Mouse (Mus musculus): ENCODE measurements around the gene Sh3bp4.

Sh3bp4 gene

DNA sequence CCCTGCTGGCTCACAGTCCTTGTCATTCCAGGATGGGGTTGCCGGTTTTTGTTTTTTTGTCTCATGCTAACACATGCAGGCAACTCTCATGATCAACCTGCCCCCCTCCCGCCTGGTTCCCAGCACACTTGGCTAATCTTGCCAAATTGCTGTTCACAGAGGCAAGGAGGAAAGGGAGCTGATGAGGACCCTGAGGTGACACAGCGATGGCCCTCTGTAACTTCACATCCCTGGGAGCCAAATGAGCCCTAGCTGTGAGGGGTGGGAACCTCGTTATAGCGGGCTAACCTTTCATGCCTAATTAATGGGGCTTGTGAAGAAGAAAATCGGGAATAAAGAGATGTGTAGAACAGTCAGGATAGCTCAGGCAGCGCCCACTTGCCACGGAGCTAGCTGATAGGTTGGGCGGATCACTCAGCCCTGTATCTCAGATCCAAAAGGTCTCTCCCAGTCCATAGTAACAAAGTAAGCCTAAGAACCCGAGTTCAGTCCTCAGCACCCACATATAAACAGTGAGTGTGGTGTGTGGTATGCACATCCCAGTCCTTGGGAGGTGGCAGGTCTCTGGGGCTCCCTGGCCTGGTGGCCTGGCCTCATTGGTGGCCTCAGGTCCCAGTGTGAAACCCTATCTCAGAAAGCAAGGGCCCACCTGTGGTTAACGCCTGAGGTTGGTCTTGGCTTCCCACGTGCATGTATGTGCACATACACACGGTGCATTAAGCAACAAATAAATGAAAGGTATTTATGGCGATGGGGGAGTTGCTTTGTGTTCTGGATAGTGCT lies 25.6 kb downstream of the Sh3bp4 start:
- no peak for DNase-seq

DNA sequence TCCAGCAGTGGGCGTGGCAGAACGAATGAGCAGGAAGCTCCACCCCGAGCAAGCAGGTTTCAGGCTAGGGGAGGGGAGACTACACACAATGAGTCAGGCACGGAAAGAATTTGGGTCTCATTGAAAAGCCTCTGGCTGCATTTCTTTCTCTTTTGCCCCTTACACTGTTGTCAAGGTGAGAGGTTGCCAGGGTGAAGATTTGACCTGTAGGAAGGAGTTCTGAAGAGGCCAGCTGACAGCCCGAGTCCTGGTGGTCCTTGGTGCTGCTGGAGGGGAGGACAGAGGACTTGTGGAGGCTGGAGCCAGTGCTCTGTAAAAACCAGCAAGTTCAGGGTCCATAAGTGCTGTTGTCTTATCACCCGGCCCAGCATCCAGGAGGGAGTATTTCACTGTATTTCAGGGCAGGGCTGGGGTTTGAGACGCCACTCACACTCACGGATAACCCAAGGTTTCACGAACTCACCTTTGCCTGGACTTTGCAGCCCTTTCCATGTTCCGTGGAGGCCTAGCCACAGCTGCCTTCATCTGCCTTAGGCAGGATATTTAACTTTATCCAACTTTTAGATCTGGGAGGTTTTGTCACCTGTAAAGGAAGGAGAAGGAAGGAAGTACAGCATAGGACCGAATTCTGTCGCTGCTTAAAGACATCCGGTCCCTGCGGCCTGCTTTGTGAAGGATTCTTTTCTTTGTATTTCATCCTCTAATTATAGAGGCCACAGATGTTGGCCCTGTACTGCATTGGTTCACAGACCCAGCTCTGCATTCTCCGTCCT lies 32.2 kb downstream of the Sh3bp4 start:
- no peak for DNase-seq

- DNase-seq = no peak
Measured at GRCm38 (mm10) chr1:89103004-89103263, 32.7 kb downstream of the Sh3bp4 start.

DNA sequence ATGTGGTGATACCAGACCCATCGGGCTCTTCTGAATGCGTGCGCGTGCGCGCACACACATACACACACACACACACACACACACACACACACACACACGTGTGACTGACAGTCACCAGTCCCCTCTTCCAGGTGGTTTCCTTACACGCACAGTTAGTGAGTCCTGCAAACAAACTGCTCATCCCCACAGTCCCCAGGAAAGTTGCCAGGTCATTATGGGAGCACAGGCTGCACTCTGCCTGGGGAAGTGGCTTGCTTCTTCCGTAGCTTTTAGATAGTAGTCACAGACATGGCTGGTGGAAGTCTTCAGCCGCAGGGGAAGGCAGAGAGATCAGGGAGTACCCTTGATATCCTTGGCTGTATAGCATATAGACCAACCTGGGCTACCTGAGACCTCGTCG lies 33.3 kb downstream of the Sh3bp4 start:
- no peak for DNase-seq

DNA sequence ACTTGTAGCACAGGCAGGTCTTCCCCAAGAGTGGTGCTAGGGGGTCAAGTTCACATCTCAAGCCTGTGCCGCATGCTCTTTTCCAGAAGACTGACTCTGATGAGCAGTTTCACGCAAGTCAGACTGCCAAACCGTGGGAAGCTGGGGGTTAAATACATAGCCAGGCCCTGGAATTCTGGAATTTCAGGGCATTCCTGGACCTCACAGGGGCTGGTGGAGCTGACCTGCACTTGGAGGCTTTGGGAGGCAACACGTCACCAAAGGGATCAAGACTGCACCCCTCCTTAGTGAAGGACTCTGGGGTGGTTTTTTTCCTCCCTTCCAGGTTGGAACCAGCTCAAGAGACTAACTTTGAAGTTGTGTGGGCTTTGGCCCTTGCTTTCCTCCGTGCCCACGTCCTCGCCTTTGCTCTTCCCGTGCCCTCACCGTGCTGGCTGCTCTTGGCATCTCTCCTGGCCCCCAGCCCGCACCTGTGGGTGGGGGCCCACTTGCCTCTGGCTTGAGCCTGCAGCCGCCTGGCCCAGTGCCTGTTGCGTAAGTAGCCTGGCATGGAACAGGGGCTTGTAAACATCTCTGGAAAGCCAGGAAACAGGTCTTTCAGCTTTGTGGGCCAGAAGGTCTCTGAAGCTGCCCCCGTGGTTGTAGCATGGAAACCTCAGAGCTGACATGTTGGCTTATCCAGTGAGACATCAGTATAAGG lies 34.0 kb downstream of the Sh3bp4 start:
- DNase-seq = no peak

DNA sequence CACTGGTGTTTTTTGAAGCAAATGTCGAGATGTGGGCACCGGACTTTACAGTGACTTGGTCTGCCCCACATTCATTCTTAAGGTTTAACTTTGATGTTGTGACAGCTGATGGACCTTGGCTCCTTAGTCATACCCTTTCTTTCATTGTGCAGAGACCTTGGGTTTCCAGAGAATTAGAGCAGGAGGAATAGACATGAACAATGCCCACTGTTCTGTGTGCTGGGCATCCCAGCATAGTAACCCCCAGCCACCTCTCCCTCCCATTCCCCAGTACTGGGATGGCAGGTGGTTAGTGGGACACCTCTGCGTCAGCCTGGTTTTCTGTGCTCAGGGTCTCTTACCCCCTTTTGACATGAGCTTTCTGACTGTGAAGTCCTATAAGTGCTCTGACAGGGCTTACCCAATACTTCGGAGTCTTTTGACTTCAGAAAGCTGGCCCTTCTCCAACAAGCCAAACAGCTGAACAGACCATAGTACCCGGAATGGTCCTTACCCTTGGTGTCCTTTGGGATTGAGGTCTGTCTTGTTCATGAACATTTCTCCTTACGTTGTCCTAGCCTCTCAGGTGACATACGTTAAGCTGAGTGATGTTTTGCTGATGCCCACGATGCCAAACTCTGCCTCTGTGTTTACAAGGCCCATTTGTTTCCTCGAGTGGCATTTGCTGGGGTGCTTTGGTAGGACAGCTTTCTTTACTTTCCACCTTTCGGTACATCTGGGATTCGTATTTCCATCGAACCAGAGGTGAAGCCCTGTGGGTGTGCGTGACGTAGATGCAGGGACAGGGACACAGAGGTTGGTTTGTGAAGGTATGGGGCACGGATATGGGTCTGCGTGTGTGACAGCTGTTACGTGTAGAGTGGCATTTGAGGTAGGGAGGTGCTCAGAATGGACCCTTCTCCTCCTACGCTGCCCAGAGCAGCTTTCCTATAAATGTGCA lies 35.9 kb downstream of the Sh3bp4 start:
- no peak for DNase-seq

- DNase-seq = no peak
Measured at GRCm38 (mm10) chr1:89107466-89107865, 37.3 kb downstream of the Sh3bp4 start.

GRCm38 (mm10) chr1:89108340-89108896 lies 38.2 kb downstream of the Sh3bp4 start:
- DNase-seq = no peak

GRCm38 (mm10) chr1:89109767-89110166 lies 39.6 kb downstream of the Sh3bp4 start:
- no peak for DNase-seq

DNA sequence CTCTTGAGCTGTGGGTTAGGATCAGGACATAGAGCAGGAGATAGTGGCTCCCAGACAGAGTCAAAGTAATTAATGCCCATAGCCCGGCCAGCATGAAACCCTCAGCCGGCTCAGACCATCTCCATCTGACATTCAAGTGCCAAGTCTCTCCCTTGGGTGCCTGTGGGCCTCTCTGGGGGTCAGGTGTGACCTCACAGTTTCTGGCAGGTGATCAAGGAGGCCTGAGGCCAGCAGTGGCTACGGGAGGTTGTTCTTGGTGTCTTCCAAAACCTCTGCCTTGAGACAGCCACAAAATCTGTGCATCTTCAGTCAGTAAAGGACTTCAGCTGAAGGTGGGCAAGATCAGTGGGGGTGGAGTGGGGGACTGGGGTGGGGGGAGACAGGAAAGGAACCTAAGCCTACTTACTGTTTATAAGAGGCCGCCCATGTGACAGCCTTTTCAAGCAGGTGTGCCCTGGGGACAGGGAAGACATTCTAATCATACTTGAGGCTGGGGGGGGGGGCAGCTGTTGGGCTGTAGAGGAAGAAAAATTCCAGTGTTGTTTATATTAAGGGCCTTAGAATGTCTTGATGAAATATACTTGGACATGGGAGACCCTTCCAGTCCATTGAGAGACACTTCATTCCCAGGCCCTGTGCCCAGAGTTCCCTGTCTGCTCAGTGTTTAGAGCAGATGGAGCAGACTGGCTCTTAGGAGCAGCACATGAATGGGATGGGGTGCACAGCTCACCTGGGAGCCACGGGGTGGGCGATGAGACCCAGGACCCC lies 40.7 kb downstream of the Sh3bp4 start:
- DNase-seq = no peak

DNA sequence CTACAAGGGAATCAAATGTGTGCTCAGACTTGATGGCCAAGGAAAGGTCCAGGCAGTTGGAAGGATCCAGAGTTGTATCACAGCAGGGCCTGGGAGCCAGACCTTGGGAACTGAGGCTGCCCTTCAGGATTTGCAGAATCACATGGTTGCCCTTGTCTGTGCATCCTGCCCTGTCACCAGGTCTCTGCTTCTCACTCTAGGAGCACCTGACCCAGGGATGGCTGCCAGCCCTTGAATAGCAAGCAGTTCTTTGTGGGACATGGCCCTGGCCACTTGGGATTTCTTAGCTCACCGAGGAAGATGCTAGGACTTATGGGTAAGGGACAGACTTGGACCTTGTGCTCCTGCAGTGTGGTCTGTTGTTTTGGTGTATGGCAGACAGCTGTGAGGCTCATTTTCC lies 42.3 kb downstream of the Sh3bp4 start:
- DNase-seq = no peak

GRCm38 (mm10) chr1:89113731-89114130 lies 43.5 kb downstream of the Sh3bp4 start:
- no peak for DNase-seq

GRCm38 (mm10) chr1:89117062-89117461 lies 46.8 kb downstream of the Sh3bp4 start:
- DNase-seq = no peak

DNA sequence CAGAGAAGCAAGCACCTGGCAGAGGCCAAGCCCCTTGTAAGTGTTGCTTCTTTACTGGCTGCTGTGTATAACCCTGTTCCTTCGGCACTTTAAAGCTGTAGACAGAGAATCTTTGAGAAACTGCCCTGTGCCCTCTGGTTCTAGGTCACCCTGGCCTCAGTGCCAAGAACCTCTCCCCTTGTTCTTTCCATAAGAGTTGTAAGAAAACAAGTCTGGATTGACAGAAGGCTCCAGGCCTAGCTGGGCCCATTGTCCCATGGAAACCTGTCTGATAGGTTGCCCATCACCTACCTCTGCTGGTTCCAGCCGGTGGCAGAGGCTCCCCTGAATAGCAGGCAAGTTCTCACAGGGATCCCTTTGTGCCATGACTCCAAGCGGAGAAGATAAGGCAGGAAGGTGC lies 47.9 kb downstream of the Sh3bp4 start:
- DNase-seq = no peak

DNA sequence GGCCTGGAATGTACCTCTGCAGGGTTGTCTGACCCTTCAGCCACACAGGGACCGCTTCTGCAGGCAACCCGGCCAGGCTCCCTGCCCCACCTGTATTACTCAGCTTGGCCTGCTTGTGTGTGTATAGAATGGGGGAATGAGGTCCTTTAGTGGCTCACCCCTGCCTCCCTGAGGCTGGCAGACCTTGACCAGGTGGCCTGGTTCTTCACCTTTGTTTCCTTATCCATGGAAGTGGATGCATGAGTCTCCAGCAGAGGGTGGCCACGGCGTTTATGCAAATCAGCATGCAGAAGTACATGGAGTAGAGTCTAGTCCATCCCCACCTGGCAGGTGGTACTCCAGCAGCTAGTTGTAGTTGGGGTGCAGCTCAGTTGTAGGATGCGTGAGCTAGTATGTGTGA lies 48.6 kb downstream of the Sh3bp4 start:
- no peak for DNase-seq

- no peak for DNase-seq
Measured at GRCm38 (mm10) chr1:89120290-89120689, 50.1 kb downstream of the Sh3bp4 start.

DNA sequence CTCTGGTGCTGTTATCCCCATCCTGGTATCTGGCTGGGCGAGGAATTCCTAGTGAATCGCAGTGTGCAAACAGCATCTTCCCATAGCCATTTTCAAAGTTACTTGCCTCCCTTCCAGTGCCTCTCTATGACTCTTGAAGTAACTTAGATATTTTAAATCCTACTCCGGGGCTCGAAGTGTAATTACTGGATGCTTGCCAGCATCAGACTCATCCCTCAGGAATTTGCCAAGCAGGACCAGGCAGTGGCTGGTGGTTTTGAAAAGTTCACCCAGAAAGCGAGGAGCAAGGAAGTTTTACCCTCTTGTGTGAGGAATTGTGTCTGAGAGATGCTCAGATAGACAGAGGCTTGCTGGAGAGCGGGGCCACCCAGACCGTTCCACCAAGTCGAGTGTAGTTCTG lies 51.3 kb downstream of the Sh3bp4 start:
- no peak for DNase-seq

DNA sequence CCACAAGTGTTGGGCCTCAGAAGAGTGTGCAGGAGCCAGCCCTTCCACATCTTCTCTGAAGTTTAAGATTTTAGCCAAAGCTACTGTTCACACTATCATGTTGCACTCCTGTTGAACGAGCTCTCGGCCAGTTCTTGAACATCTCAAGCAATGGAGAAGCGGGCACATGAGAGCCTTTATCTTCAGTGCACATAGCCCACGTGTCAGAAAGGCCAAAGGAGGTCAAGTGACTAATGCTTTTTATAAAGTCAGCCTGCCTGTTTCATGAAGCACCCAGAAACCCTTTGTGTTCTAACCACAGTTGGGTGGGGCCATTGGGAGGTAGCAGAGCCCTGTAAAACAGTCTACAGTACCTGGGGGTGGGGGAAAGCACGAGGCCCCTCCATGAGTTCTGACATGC lies 52.2 kb downstream of the Sh3bp4 start:
- DNase-seq = no peak

- DNase-seq = no peak
Measured at GRCm38 (mm10) chr1:89124076-89124475, 53.9 kb downstream of the Sh3bp4 start.

- no peak for DNase-seq
Measured at GRCm38 (mm10) chr1:89127163-89127562, 56.9 kb downstream of the Sh3bp4 start.

DNA sequence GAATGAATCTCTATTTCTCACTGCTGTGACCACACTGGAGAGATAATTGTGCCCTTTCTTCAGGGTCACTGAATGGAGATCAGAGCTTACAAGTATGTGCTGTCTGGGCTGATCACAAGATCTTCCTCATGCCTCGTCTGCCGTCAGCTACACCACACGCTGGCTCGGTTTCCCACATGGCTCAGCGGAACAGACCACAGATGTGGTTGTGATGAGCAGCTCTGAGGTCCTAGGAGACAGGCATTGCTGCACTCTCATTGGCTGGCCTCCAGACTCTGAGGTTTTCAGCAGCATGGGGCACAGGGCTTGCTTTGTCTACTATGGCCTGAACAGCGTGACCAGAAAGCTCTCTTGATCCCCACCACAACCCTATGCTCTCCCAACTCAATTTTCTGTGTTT lies 60.2 kb downstream of the Sh3bp4 start:
- DNase-seq = no peak

GRCm38 (mm10) chr1:89131018-89131540 lies 60.9 kb downstream of the Sh3bp4 start:
- DNase-seq = no peak

Data from right cerebral cortex, postnatal 25 days (tissue).